Mouse (Mus musculus) heart, postnatal 0 days (tissue): ENCODE data around the gene Tspan8. TPM values are rescaled to one million over a fixed set of nuclear protein-coding genes. Genes with fewer than 3 reads are reported as not detected.

Experiments used
- ATAC-seq: fragments of 200-750 bp; cut with Nextera tagmentation; 2 replicates; pipeline ENCODE4 v1.8.0; 2017; ENCODE audit warnings: low read depth, moderate number of reproducible peaks, moderate library complexity; ENCODE audit not compliant: insufficient read depth
- DNase-seq: peaks from one replicate; pipeline ENCODE4 v3.0.0-alpha.2; 2016; ENCODE audit warnings: low spot score
- H3K27ac ChIP-seq: fragments of 300-500 bp; sonication (generic); 2 replicates; pipeline ENCODE4 v1.5.1; 2014; ENCODE audit warnings: low read depth, mild to moderate bottlenecking
- H3K27me3 ChIP-seq: fragments of 300-500 bp; sonication (generic); 2 replicates; pipeline ENCODE4 v1.6.1; 2014; ENCODE audit warnings: low read length, mixed read lengths; ENCODE audit not compliant: control insufficient read depth, insufficient read depth
- H3K36me3 ChIP-seq: fragments of 300-500 bp; sonication (generic); replicated peaks from 2 replicates; pipeline ENCODE4 v1.6.1; 2014; ENCODE audit warnings: low read length, mixed read lengths; ENCODE audit not compliant: control insufficient read depth, insufficient read depth
- H3K4me1 ChIP-seq: fragments of 300-500 bp; sonication (generic); 2 replicates; pipeline ENCODE4 v1.6.1; 2014; ENCODE audit warnings: antibody characterized with exemption; ENCODE audit not compliant: control insufficient read depth, insufficient read depth
- H3K4me2 ChIP-seq: fragments of 300-500 bp; sonication (generic); 2 replicates; pipeline ENCODE4 v1.6.1; 2014; ENCODE audit warnings: low read depth, mild to moderate bottlenecking, low read length, moderate library complexity
- H3K4me3 ChIP-seq: fragments of 300-500 bp; sonication (generic); 2 replicates; pipeline ENCODE4 v1.5.1; 2014; ENCODE audit warnings: low read depth, low read length
- H3K9ac ChIP-seq: fragments of 300-500 bp; sonication (generic); replicated peaks from 2 replicates; pipeline ENCODE4 v1.6.1; 2014; ENCODE audit warnings: low read depth, low read length, mixed read lengths
- H3K9me3 ChIP-seq: fragments of 300-500 bp; sonication (generic); replicated peaks from 2 replicates; pipeline ENCODE4 v1.6.1; 2016; ENCODE audit warnings: low read length; ENCODE audit not compliant: control insufficient read depth
- CTCF ChIP-seq: IDR thresholded peaks from 2 replicates; pipeline ENCODE4 v1.5.1; 2016; ENCODE audit warnings: antibody characterized with exemption, control low read depth, low read depth
- EP300 ChIP-seq: IDR thresholded peaks from 2 replicates; pipeline ENCODE4 v1.6.1; 2016; ENCODE audit warnings: antibody characterized with exemption, low read depth
- WGBS: fragments of 180-500 bp; shearing (Covaris S2); extraction: QIAGEN DNeasy Blood & Tissue Kit; methylation state at CpG from one replicate; pipeline ENCODE4 v1.1.7; 2014; 5-methylcytosine and 5-hydroxymethylcytosine counted together
- polyA plus RNA-seq: library from polyadenylated mRNA; unstranded; fragments of >200 nt; fragmentation: Nextera tagmentation; extraction: Ambion mirVana; gene quantifications from 2 replicates; pipeline ENCODE4 v1.2.1, GENCODE M21; 2015
- total RNA-seq: library from RNA; depleted of rRNA; stranded (reverse); fragments of >200 nt; gene quantifications from 2 replicates; pipeline ENCODE4 v1.2.3, GENCODE M21; 2014; ENCODE audit warnings: low replicate concordance; rRNA removed

Tspan8 gene
- total and polyA plus RNA-seq, 2 experiments from 2014 or later = 2.1 to 4.4 TPM

GRCm38 (mm10) chr10:115894045-115894444, 77.4 kb downstream of the Tspan8 start:
- Histone ChIP-seq H3K4me2 (no peak overlapping the region), H3K36me3 (no peaks in the 10 kb centered on the region), H3K9me3 (no peaks in the 10 kb centered on the region), H3K4me3 (no peak overlapping the region), H3K27ac (no peak overlapping the region), H3K9ac (no peak overlapping the region), H3K4me1 (no peaks in the 10 kb centered on the region), H3K27me3 (no peaks in the 10 kb centered on the region)
- 26% methylated on average over 5 of the region's 5 CpGs for WGBS
- ATAC-seq (no peak), DNase-seq (no peak)
- no peak for TF ChIP-seq CTCF
- TF ChIP-seq EP300 = no peak

DNA sequence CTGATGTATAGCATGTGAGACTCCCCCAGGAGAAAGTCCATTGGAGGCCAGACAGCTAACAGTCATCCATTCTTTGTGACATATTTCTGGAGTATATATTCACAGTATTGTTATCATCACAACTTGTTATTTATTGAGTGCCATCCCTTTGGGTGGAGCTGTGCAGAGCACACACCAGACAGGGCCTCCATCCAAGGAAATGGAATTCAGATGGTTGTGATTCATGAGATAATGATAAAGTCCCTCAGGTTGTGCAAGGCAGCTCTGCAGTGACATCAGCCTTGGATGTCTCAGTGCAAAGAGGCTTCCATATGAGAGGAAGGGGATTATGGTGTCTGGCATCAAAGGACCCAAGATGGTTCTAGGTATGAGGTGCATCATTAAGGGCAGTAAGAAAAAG, 80.1 kb downstream of the Tspan8 start:
- Histone ChIP-seq H3K9ac (no peak overlapping the region), H3K9me3 (no peaks in the 10 kb centered on the region), H3K27ac (no peak overlapping the region), H3K4me3 (no peak overlapping the region), H3K36me3 (no peaks in the 10 kb centered on the region), H3K4me1 (no peaks in the 10 kb centered on the region), H3K4me2 (no peak overlapping the region), H3K27me3 (no peaks in the 10 kb centered on the region)
- TF ChIP-seq EP300 (no peak), CTCF (no peak)
- ATAC-seq (no peak), DNase-seq (no peak)

DNA sequence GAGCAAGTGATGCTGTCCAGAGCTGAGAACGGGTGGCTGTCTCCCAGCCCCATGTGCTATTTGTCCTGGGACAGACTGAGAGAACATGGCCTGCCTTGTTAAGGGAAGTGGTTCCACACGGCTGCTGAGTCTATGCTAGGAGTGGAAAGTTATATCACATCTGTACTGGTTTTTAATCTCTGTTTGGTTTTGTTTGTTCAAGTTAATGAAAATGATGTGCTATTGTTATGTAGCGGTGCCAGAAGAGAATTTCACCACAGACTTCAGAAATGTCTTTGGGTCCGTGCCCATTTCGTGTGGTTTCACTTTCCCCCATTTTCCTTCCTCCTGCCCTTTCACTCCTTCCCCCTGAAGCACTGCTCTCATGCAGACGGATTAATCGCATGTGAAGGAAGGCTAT, 80.6 kb downstream of the Tspan8 start:
- no peak for TF ChIP-seq CTCF
- TF ChIP-seq EP300 = no peak
- Histone ChIP-seq H3K9me3 (no peaks in the 10 kb centered on the region), H3K27ac (no peak overlapping the region), H3K4me1 (no peaks in the 10 kb centered on the region), H3K4me3 (no peak overlapping the region), H3K4me2 (no peak overlapping the region), H3K36me3 (no peaks in the 10 kb centered on the region), H3K9ac (no peak overlapping the region), H3K27me3 (no peaks in the 10 kb centered on the region)
- DNase-seq = no peak
- no peak for ATAC-seq
- WGBS = 49% methylated on average over 7 of the region's 7 CpGs

Other genes starting within 250 kb of the Tspan8 start
- not detected in 2 replicates for gene A930009A15Rik, start 246.8 kb upstream of the Tspan8 start, total RNA-seq
- not detected in 2 replicates for gene A930009A15Rik, start 246.8 kb upstream of the Tspan8 start, polyA plus RNA-seq
- gene Lgr5, start 229.1 kb upstream of the Tspan8 start, total RNA-seq = not detected in 2 replicates
- gene Lgr5, start 229.1 kb upstream of the Tspan8 start, polyA plus RNA-seq = 0.04 and 0.08 TPM in 2 replicates
- gene Ptprr, start 201.4 kb downstream of the Tspan8 start, total RNA-seq = 0.31 TPM in 1 of 2 replicates, not detected in the other
- gene Ptprr, start 201.4 kb downstream of the Tspan8 start, polyA plus RNA-seq = 0.65 and 0.75 TPM in 2 replicates